Mouse (Mus musculus) embryonic facial prominence, embryonic 14.5 days (tissue): ENCODE data around the gene Mapk8ip1. TPM values are rescaled to one million over a fixed set of nuclear protein-coding genes. Genes with fewer than 3 reads are reported as not detected.
"Not testable (repeated sequence)": the region's sequence is repeated elsewhere in the genome, so short reads cannot be mapped to it uniquely, and the experiment has no call there.

Source experiments
- ATAC-seq: fragments of 200-750 bp; cut with Nextera tagmentation; 2 replicates; pipeline ENCODE4 v1.8.0; 2017; ENCODE audit warnings: low read depth, moderate number of reproducible peaks, moderate TSS enrichment
- DNase-seq: peaks from one replicate; pipeline ENCODE4 v3.0.0-alpha.2; 2015; ENCODE audit warnings: low spot score
- H3K27ac ChIP-seq: fragments of 300-500 bp; sonication (generic); replicated peaks from 2 replicates; pipeline ENCODE4 v1.5.1; 2014; ENCODE audit warnings: low read depth, mild to moderate bottlenecking, low read length, moderate library complexity
- H3K27me3 ChIP-seq: fragments of 300-500 bp; sonication (generic); replicated peaks from 2 replicates; pipeline ENCODE4 v1.6.1; 2014; ENCODE audit warnings: low read length; ENCODE audit not compliant: control insufficient read depth, insufficient read depth
- H3K36me3 ChIP-seq: fragments of 300-500 bp; sonication (generic); 2 replicates; pipeline ENCODE4 v1.6.1; 2014; ENCODE audit warnings: low read length, mixed read lengths; ENCODE audit not compliant: control insufficient read depth, insufficient read depth
- H3K4me1 ChIP-seq: fragments of 300-500 bp; sonication (generic); 2 replicates; pipeline ENCODE4 v1.6.1; 2014; ENCODE audit warnings: antibody characterized with exemption, low read length; ENCODE audit not compliant: control insufficient read depth, insufficient read depth
- H3K4me2 ChIP-seq: fragments of 300-500 bp; sonication (generic); 2 replicates; pipeline ENCODE4 v1.6.1; 2014; ENCODE audit warnings: low read depth, mild to moderate bottlenecking, low read length, moderate library complexity, mixed read lengths
- H3K4me3 ChIP-seq: fragments of 300-500 bp; sonication (generic); 2 replicates; pipeline ENCODE4 v1.5.1; 2014; ENCODE audit warnings: low read depth, mild to moderate bottlenecking, low read length
- H3K9ac ChIP-seq: fragments of 300-500 bp; sonication (generic); 2 replicates; pipeline ENCODE4 v1.6.1; 2014; ENCODE audit warnings: low read depth, mild to moderate bottlenecking, low read length, moderate library complexity, mixed read lengths
- H3K9me3 ChIP-seq: fragments of 300-500 bp; sonication (generic); 2 replicates; pipeline ENCODE4 v1.6.1; 2016; ENCODE audit warnings: low read length; ENCODE audit not compliant: control insufficient read depth
- WGBS: fragments of 180-500 bp; shearing (Covaris S2); extraction: QIAGEN DNeasy Blood & Tissue Kit; methylation state at CpG from one replicate; pipeline ENCODE4 v1.1.7; 2014; 5-methylcytosine and 5-hydroxymethylcytosine counted together
- polyA plus RNA-seq: library from polyadenylated mRNA; unstranded; fragments of >200 nt; fragmentation: Nextera tagmentation; extraction: Ambion mirVana; gene quantifications from 2 replicates; pipeline ENCODE4 v1.2.1, GENCODE M21; 2014

Mapk8ip1 gene
- polyA plus RNA-seq, 1 experiment from 2014 or later = 17.6 TPM

GRCm38 (mm10) chr2:92400682-92401081 is 381 bp downstream of the Mapk8ip1 start:
- WGBS = 2% methylated on average over 15 of the region's 22 CpGs
- no peak for ATAC-seq
- Histone ChIP-seq H3K27ac (no peak overlapping the region), H3K27me3 (no peaks in the 10 kb centered on the region; the same call in 1 of the 2 replicates), H3K9ac (peak overlapping the region; percentile 76), H3K4me2 (peak overlapping the region; percentile 91), H3K4me1 (peaks cover 4% of the 10 kb centered on the region; the same call in 1 of the 2 replicates), H3K36me3 (peaks cover 24% of the 10 kb centered on the region), H3K9me3 (no peaks in the 10 kb centered on the region), H3K4me3 (peak overlapping the region; percentile 61)
- DNase-seq = no peak

- DNase-seq = not testable (repeated sequence)
These were observed 1.2 kb downstream of the Mapk8ip1 start for GRCm38 (mm10) chr2:92399877-92400276.

GRCm38 (mm10) chr2:92397436-92397835 is 3.6 kb downstream of the Mapk8ip1 start:
- no peak for ATAC-seq
- no peak overlapping the region for H3K4me3 ChIP-seq

More at GRCm38 (mm10) chr2:92399877-92400276, 1.2 kb downstream of the Mapk8ip1 start:
- not testable (repeated sequence) for H3K4me2 ChIP-seq, H3K9me3 ChIP-seq, ATAC-seq, H3K4me1 ChIP-seq, H3K27me3 ChIP-seq, H3K9ac ChIP-seq, H3K27ac ChIP-seq, H3K4me3 ChIP-seq
- H3K36me3 ChIP-seq = peaks cover 16% of the 10 kb centered on the region
- 73% methylated on average over 2 of the region's 4 CpGs for WGBS

GRCm38 (mm10) chr2:92395535-92395934 is 5.5 kb downstream of the Mapk8ip1 start:
- Histone ChIP-seq H3K27me3 (no peaks in the 10 kb centered on the region; the same call in 1 of the 2 replicates), H3K4me2 (no peak overlapping the region), H3K4me3 (no peak overlapping the region), H3K9me3 (no peaks in the 10 kb centered on the region), H3K36me3 (no peaks in the 10 kb centered on the region), H3K27ac (no peak overlapping the region), H3K9ac (no peak overlapping the region), H3K4me1 (peaks cover 8% of the 10 kb centered on the region; the same call in 1 of the 2 replicates)
- ATAC-seq (no peak), DNase-seq (no peak)
- 88% methylated on average over 3 of the region's 3 CpGs for WGBS

More at GRCm38 (mm10) chr2:92397436-92397835, 3.6 kb downstream of the Mapk8ip1 start:
- Histone ChIP-seq H3K4me1 (peaks cover 7% of the 10 kb centered on the region; the same call in 1 of the 2 replicates), H3K9me3 (no peaks in the 10 kb centered on the region), H3K27me3 (no peaks in the 10 kb centered on the region; the same call in 1 of the 2 replicates), H3K9ac (no peak overlapping the region), H3K27ac (no peak overlapping the region), H3K4me2 (no peak overlapping the region), H3K36me3 (no peaks in the 10 kb centered on the region)
- WGBS = 67% methylated on average over 1 of the region's 1 CpGs
- DNase-seq = no peak

- Histone ChIP-seq H3K27ac (peak overlapping the region; percentile 77), H3K36me3 (no peaks in the 10 kb centered on the region), H3K4me2 (peak overlapping the region; percentile 56), H3K4me3 (peak overlapping the region; percentile 35), H3K27me3 (no peaks in the 10 kb centered on the region), H3K9ac (peak overlapping the region; percentile 64), H3K4me1 (peaks cover 20% of the 10 kb centered on the region; the same call in 1 of the 2 replicates), H3K9me3 (no peaks in the 10 kb centered on the region)
- peak; percentile 16 for ATAC-seq
- peak; percentile 87 for DNase-seq
- WGBS = 3% methylated on average over 25 of the region's 26 CpGs
These were observed 8.5 kb downstream of the Mapk8ip1 start for GRCm38 (mm10) chr2:92392318-92393264.

- Histone ChIP-seq H3K4me2 (peak overlapping the region; percentile 56), H3K9ac (peak overlapping the region; percentile 64), H3K27me3 (no peaks in the 10 kb centered on the region), H3K36me3 (peaks cover 7% of the 10 kb centered on the region; the same call in 1 of the 2 replicates), H3K9me3 (no peaks in the 10 kb centered on the region), H3K4me1 (peaks cover 20% of the 10 kb centered on the region; the same call in 1 of the 2 replicates), H3K4me3 (peak overlapping the region; percentile 35), H3K27ac (peak overlapping the region; percentile 77)
- 28% methylated on average over 11 of the region's 11 CpGs for WGBS
- no peak for ATAC-seq
- no peak for DNase-seq
These were observed 9.3 kb downstream of the Mapk8ip1 start for GRCm38 (mm10) chr2:92391703-92392317.

- peak overlapping the region; percentile 56 for H3K4me2 ChIP-seq
- no peaks in the 10 kb centered on the region for H3K27me3 ChIP-seq
- no peak for ATAC-seq
- peaks cover 20% of the 10 kb centered on the region; the same call in 1 of the 2 replicates for H3K4me1 ChIP-seq
- H3K4me3 ChIP-seq = no peak overlapping the region
- WGBS = 85% methylated on average over 8 of the region's 8 CpGs
- peaks cover 13% of the 10 kb centered on the region; the same call in 1 of the 2 replicates for H3K36me3 ChIP-seq
- no peak overlapping the region for H3K9ac ChIP-seq
- H3K27ac ChIP-seq = no peak overlapping the region
- no peaks in the 10 kb centered on the region for H3K9me3 ChIP-seq
- DNase-seq = no peak
These were observed 9.9 kb downstream of the Mapk8ip1 start for GRCm38 (mm10) chr2:92391116-92391515.

- Histone ChIP-seq H3K36me3 (peaks cover 20% of the 10 kb centered on the region), H3K27ac (no peak overlapping the region; the same call in 1 of the 2 replicates), H3K4me3 (no peak overlapping the region), H3K9me3 (no peaks in the 10 kb centered on the region), H3K9ac (no peak overlapping the region), H3K4me2 (no peak overlapping the region), H3K4me1 (peaks cover 20% of the 10 kb centered on the region; the same call in 1 of the 2 replicates), H3K27me3 (no peaks in the 10 kb centered on the region)
- DNase-seq = no peak
- WGBS = 84% methylated on average over 6 of the region's 6 CpGs
- no peak for ATAC-seq
These were observed 10.7 kb downstream of the Mapk8ip1 start for GRCm38 (mm10) chr2:92390206-92390930.
